Mouse (Mus musculus): ENCODE measurements around the gene Arhgap28. TPM values are rescaled to one million over a fixed set of nuclear protein-coding genes. Genes with fewer than 3 reads are reported as not detected.
A peak's percentile ranks its signal among the peaks of the same experiment; 100 is the strongest.
"Not testable (repeated sequence)": the region's sequence is repeated elsewhere in the genome, so short reads cannot be mapped to it uniquely, and the experiment has no call there.

The Arhgap28 gene
- polyA plus RNA-seq, 1 experiment = 1.0 TPM

- Histone ChIP-seq H3K27me3 (ENCODE audit: control insufficient read depth, insufficient read depth, low read length) (no peaks in the 10 kb centered on the region), H3K27ac (ENCODE audit: control insufficient read depth, insufficient read depth, low read depth, low read length) (no peak overlapping the region), H3K36me3 (ENCODE audit: control insufficient read depth, insufficient read depth, low read length) (no peaks in the 10 kb centered on the region), H3K4me3 (ENCODE audit: control insufficient read depth, low read depth, low read length) (no peak overlapping the region), H3K4me1 (ENCODE audit: control insufficient read depth, insufficient read depth, low read length) (no peaks in the 10 kb centered on the region; the same call in 1 of the 2 replicates)
- TF ChIP-seq CTCF (IDR thresholded peaks at IDR 0.05; ENCODE audit: control insufficient read depth, insufficient read depth, insufficient replicate concordance, low read depth, low read length) (peak; percentile 94; the same call in 1 of the 2 replicates), POLR2A (IDR thresholded peaks at IDR 0.05; ENCODE audit: control insufficient read depth, low read depth, low read length) (no peak)
Measured at GRCm38 (mm10) chr17:67861744-67862535, 142.0 kb downstream of the Arhgap28 start.

DNA sequence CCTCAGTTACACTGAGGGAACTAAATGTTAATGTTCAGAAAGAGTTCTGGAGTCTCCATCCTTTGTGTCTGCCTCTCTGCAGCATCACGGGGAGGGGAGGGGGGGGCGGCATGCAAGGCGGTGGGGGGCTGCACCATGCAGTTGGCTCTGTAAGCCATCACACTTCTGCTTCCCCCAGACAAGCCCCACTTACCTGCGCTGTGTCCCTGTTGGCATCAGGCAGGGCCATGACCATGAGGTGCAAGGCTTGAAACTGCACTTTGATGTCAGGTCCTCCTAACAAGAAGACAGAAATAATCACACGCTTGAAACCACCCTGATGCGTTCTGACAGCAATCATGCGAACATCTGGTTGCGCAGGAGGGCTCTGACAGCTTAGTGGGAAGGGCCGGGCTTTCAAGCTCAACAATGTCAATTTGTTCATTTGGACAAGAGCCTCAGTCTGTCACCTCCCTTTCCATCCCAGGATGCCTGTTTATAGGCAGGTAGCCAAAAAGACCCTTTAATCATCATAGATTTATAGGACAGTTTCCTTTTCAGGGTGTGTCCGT lies 142.8 kb downstream of the Arhgap28 start:
- H3K36me3 ChIP-seq (ENCODE audit: control insufficient read depth, insufficient read depth, low read length) = no peaks in the 10 kb centered on the region
- TF ChIP-seq CTCF (IDR thresholded peaks at IDR 0.05; ENCODE audit: control insufficient read depth, insufficient read depth, insufficient replicate concordance, low read depth, low read length) (no peak), POLR2A (IDR thresholded peaks at IDR 0.05; ENCODE audit: control insufficient read depth, low read depth, low read length) (no peak)
- no peaks in the 10 kb centered on the region; the same call in 1 of the 2 replicates for H3K4me1 ChIP-seq (ENCODE audit: control insufficient read depth, insufficient read depth, low read length)
- no peak overlapping the region for H3K27ac ChIP-seq (ENCODE audit: control insufficient read depth, insufficient read depth, low read depth, low read length)
- H3K27me3 ChIP-seq (ENCODE audit: control insufficient read depth, insufficient read depth, low read length) = no peaks in the 10 kb centered on the region
- no peak overlapping the region for H3K4me3 ChIP-seq (ENCODE audit: control insufficient read depth, low read depth, low read length)

DNA sequence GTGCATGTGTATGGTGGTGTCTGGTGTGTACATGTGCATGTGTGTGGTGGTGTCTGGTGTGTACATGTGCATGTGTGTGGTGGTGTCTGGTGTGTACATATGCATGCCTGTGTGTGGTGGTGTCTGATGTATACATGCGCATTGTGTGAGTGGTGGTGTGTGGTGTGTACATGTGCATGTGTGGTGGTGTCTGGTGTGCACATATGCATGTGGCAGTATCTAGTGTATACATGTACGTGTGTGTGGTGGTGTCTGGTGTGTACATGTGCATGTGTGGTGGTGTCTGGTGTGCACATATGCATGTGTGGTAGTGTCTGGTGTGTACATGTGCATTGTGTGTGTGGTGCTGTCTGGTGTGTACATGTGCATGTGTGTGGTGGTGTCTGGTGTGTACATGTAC lies 162.4 kb downstream of the Arhgap28 start:
- H3K36me3 ChIP-seq (ENCODE audit: control insufficient read depth, insufficient read depth, low read length); H3K27me3 ChIP-seq (ENCODE audit: control insufficient read depth, insufficient read depth, low read length); H3K4me3 ChIP-seq (ENCODE audit: control insufficient read depth, low read depth, low read length); H3K4me1 ChIP-seq (ENCODE audit: control insufficient read depth, insufficient read depth, low read length); H3K27ac ChIP-seq (ENCODE audit: control insufficient read depth, insufficient read depth, low read depth, low read length): not testable (repeated sequence)

DNA sequence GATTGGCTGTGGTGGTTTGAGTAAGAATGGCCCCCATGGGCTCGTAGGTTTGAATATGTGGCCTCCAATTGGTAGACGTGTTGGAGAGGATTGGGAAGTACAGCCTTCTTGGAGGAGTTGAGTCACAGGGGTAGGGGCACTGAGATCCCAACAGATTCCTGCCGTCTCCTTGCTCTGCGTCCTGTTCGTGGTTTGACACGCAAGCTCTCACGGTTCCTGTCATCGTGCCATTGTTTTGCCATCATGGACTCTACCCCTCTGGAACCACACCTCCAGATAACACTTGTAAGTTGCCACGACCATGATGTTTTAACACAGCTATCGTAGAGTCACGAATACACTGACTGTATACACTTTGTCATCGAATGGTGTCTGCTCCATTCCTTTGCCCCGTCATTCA lies 165.0 kb downstream of the Arhgap28 start:
- no peak overlapping the region for H3K4me3 ChIP-seq (ENCODE audit: control insufficient read depth, low read depth, low read length)
- no peak for TF ChIP-seq CTCF (IDR thresholded peaks at IDR 0.05; ENCODE audit: control insufficient read depth, insufficient read depth, insufficient replicate concordance, low read depth, low read length)
- TF ChIP-seq POLR2A (IDR thresholded peaks at IDR 0.05; ENCODE audit: control insufficient read depth, low read depth, low read length) = no peak
- H3K36me3 ChIP-seq (ENCODE audit: control insufficient read depth, insufficient read depth, low read length) = no peaks in the 10 kb centered on the region
- no peaks in the 10 kb centered on the region for H3K27me3 ChIP-seq (ENCODE audit: control insufficient read depth, insufficient read depth, low read length)
- H3K27ac ChIP-seq (ENCODE audit: control insufficient read depth, insufficient read depth, low read depth, low read length) = no peak overlapping the region
- peaks cover 3% of the 10 kb centered on the region; the same call in 1 of the 2 replicates for H3K4me1 ChIP-seq (ENCODE audit: control insufficient read depth, insufficient read depth, low read length)

GRCm38 (mm10) chr17:67837351-67838090 lies 166.4 kb downstream of the Arhgap28 start:
- Histone ChIP-seq H3K4me1 (ENCODE audit: control insufficient read depth, insufficient read depth, low read length) (peaks cover 3% of the 10 kb centered on the region; the same call in 1 of the 2 replicates), H3K27ac (ENCODE audit: control insufficient read depth, insufficient read depth, low read depth, low read length) (peak overlapping the region; percentile 54), H3K4me3 (ENCODE audit: control insufficient read depth, low read depth, low read length) (peak overlapping the region; percentile 61), H3K36me3 (ENCODE audit: control insufficient read depth, insufficient read depth, low read length) (no peaks in the 10 kb centered on the region), H3K27me3 (ENCODE audit: control insufficient read depth, insufficient read depth, low read length) (no peaks in the 10 kb centered on the region)
- TF ChIP-seq CTCF (IDR thresholded peaks at IDR 0.05; ENCODE audit: control insufficient read depth, insufficient read depth, insufficient replicate concordance, low read depth, low read length) = peak; percentile 23; the same call in 1 of the 2 replicates
- TF ChIP-seq POLR2A (IDR thresholded peaks at IDR 0.05; ENCODE audit: control insufficient read depth, low read depth, low read length) = peak; percentile 54; the same call in 1 of the 2 replicates

- no peaks in the 10 kb centered on the region for H3K27me3 ChIP-seq (ENCODE audit: control insufficient read depth, insufficient read depth, low read length)
Measured at GRCm38 (mm10) chr17:67836146-67836895, 167.6 kb downstream of the Arhgap28 start.

DNA sequence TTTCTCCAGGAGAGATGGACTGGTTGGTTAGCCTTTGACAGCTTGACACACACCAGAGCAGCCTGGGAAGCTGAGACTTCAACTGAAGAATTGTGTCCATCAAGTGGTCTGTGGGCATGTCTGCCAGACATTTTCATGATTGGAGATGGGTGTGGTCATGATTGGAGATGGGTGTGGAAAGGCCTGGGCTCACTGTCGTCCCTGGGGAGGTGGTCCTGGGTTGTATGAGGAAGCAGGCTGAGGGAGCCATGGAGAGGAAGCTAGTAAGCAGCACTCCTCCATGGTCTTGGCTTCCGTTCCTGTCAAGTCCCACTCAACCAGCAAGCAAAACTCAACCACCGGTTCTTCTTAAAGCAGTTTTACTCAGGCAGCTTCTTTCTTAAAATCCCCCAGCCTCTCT lies 176.5 kb downstream of the Arhgap28 start:
- Histone ChIP-seq H3K27ac (ENCODE audit: control insufficient read depth, insufficient read depth, low read depth, low read length) (no peak overlapping the region), H3K27me3 (ENCODE audit: control insufficient read depth, insufficient read depth, low read length) (no peaks in the 10 kb centered on the region), H3K4me1 (ENCODE audit: control insufficient read depth, insufficient read depth, low read length) (no peaks in the 10 kb centered on the region), H3K36me3 (ENCODE audit: control insufficient read depth, insufficient read depth, low read length) (no peaks in the 10 kb centered on the region), H3K4me3 (ENCODE audit: control insufficient read depth, low read depth, low read length) (no peak overlapping the region)
- TF ChIP-seq CTCF (IDR thresholded peaks at IDR 0.05; ENCODE audit: control insufficient read depth, insufficient read depth, insufficient replicate concordance, low read depth, low read length) (no peak), POLR2A (IDR thresholded peaks at IDR 0.05; ENCODE audit: control insufficient read depth, low read depth, low read length) (no peak)

More at GRCm38 (mm10) chr17:67836146-67836895, 167.6 kb downstream of the Arhgap28 start:
- Histone ChIP-seq H3K36me3 (ENCODE audit: control insufficient read depth, insufficient read depth, low read length) (no peaks in the 10 kb centered on the region), H3K27ac (ENCODE audit: control insufficient read depth, insufficient read depth, low read depth, low read length) (no peak overlapping the region), H3K4me3 (ENCODE audit: control insufficient read depth, low read depth, low read length) (no peak overlapping the region), H3K4me1 (ENCODE audit: control insufficient read depth, insufficient read depth, low read length) (peaks cover 3% of the 10 kb centered on the region; the same call in 1 of the 2 replicates)
- no peak for TF ChIP-seq CTCF (IDR thresholded peaks at IDR 0.05; ENCODE audit: control insufficient read depth, insufficient read depth, insufficient replicate concordance, low read depth, low read length)
